Mouse (Mus musculus) midbrain, embryonic 15.5 days (tissue): ENCODE data around the gene Megf11. TPM values are rescaled to one million over a fixed set of nuclear protein-coding genes. Genes with fewer than 3 reads are reported as not detected.

Experiments
- ATAC-seq: fragments of 200-750 bp; cut with Nextera tagmentation; replicated peaks from 2 replicates; pipeline ENCODE4 v1.8.0; 2017; ENCODE audit warnings: moderate TSS enrichment
- H3K27ac ChIP-seq: fragments of 300-500 bp; sonication (generic); 2 replicates; pipeline ENCODE4 v1.5.1; 2015; ENCODE audit warnings: mild to moderate bottlenecking, inconsistent platforms
- H3K27me3 ChIP-seq: fragments of 300-500 bp; sonication (generic); replicated peaks from 2 replicates; pipeline ENCODE4 v1.6.1; 2015; ENCODE audit warnings: inconsistent platforms
- H3K36me3 ChIP-seq: fragments of 300-500 bp; sonication (generic); replicated peaks from 2 replicates; pipeline ENCODE4 v1.6.1; 2015; ENCODE audit warnings: inconsistent platforms
- H3K4me1 ChIP-seq: fragments of 300-500 bp; sonication (generic); 2 replicates; pipeline ENCODE4 v1.6.1; 2015; ENCODE audit warnings: inconsistent platforms
- H3K4me2 ChIP-seq: fragments of 300-500 bp; sonication (generic); 2 replicates; pipeline ENCODE4 v1.6.1; 2015; ENCODE audit warnings: inconsistent platforms, mild to moderate bottlenecking, moderate library complexity
- H3K4me3 ChIP-seq: fragments of 300-500 bp; sonication (generic); 2 replicates; pipeline ENCODE4 v1.5.1; 2015; ENCODE audit warnings: mild to moderate bottlenecking, inconsistent platforms
- H3K9ac ChIP-seq: fragments of 300-500 bp; sonication (generic); 2 replicates; pipeline ENCODE4 v1.6.1; 2015; ENCODE audit warnings: mild to moderate bottlenecking, inconsistent platforms
- H3K9me3 ChIP-seq: fragments of 300-500 bp; sonication (generic); 2 replicates; pipeline ENCODE4 v1.6.1; 2016; ENCODE audit warnings: inconsistent platforms
- WGBS: fragments of 180-500 bp; shearing (Covaris S2); methylation state at CpG from one replicate; pipeline ENCODE4 v1.1.7; 2015; ENCODE audit warnings: mixed read lengths; 5-methylcytosine and 5-hydroxymethylcytosine counted together
- polyA plus RNA-seq: library from polyadenylated mRNA; unstranded; fragments of >200 nt; fragmentation: Nextera tagmentation; extraction: Ambion mirVana; gene quantifications from 2 replicates; pipeline ENCODE4 v1.2.1, GENCODE M21; 2015

The Megf11 gene
- polyA plus RNA-seq, 1 experiment from 2014 or later = 22.4 TPM

GRCm38 (mm10) chr9:64507995-64508394 is 122.6 kb downstream of the Megf11 start:
- H3K27ac ChIP-seq = no peak overlapping the region
- no peak for ATAC-seq
- H3K36me3 ChIP-seq = no peaks in the 10 kb centered on the region
- 27% methylated on average over 7 of the region's 7 CpGs for WGBS
- no peak overlapping the region for H3K4me3 ChIP-seq
- H3K9me3 ChIP-seq = no peaks in the 10 kb centered on the region
- H3K4me1 ChIP-seq = peaks cover 19% of the 10 kb centered on the region; the same call in 1 of the 2 replicates
- H3K4me2 ChIP-seq = no peak overlapping the region
- H3K27me3 ChIP-seq = no peaks in the 10 kb centered on the region
- no peak overlapping the region for H3K9ac ChIP-seq

- WGBS = 61% methylated on average over 6 of the region's 6 CpGs
- no peak overlapping the region for H3K27ac ChIP-seq
- ATAC-seq = no peak
- no peaks in the 10 kb centered on the region for H3K27me3 ChIP-seq
- no peak overlapping the region for H3K9ac ChIP-seq
- H3K9me3 ChIP-seq = no peaks in the 10 kb centered on the region
- H3K4me2 ChIP-seq = no peak overlapping the region
- no peaks in the 10 kb centered on the region for H3K36me3 ChIP-seq
- no peaks in the 10 kb centered on the region for H3K4me1 ChIP-seq
- H3K4me3 ChIP-seq = no peak overlapping the region
Observed at GRCm38 (mm10) chr9:64514826-64515225, 129.4 kb downstream of the Megf11 start.

- Histone ChIP-seq H3K4me3 (no peak overlapping the region), H3K4me1 (peaks cover 14% of the 10 kb centered on the region), H3K4me2 (no peak overlapping the region), H3K9me3 (no peaks in the 10 kb centered on the region), H3K27ac (peak overlapping the region; percentile 51; the same call in 1 of the 2 replicates), H3K9ac (no peak overlapping the region), H3K36me3 (no peaks in the 10 kb centered on the region), H3K27me3 (no peaks in the 10 kb centered on the region)
- no peak for ATAC-seq
- 56% methylated on average over 12 of the region's 12 CpGs for WGBS
Observed at GRCm38 (mm10) chr9:64519921-64520746, 134.7 kb downstream of the Megf11 start.

GRCm38 (mm10) chr9:64520747-64521283 is 135.4 kb downstream of the Megf11 start:
- no peaks in the 10 kb centered on the region for H3K27me3 ChIP-seq
- no peak overlapping the region for H3K27ac ChIP-seq
- 39% methylated on average over 4 of the region's 4 CpGs for WGBS
- no peaks in the 10 kb centered on the region for H3K36me3 ChIP-seq
- ATAC-seq = no peak
- no peak overlapping the region for H3K9ac ChIP-seq
- no peak overlapping the region for H3K4me2 ChIP-seq
- H3K4me1 ChIP-seq = peaks cover 14% of the 10 kb centered on the region
- no peaks in the 10 kb centered on the region for H3K9me3 ChIP-seq
- H3K4me3 ChIP-seq = no peak overlapping the region

- H3K4me1 ChIP-seq = peaks cover 14% of the 10 kb centered on the region
- H3K9me3 ChIP-seq = no peaks in the 10 kb centered on the region
- peak overlapping the region; percentile 49; the same call in 1 of the 2 replicates for H3K27ac ChIP-seq
- no peaks in the 10 kb centered on the region for H3K27me3 ChIP-seq
- WGBS = 54% methylated on average over 21 of the region's 21 CpGs
- no peaks in the 10 kb centered on the region for H3K36me3 ChIP-seq
- no peak overlapping the region for H3K4me2 ChIP-seq
- H3K4me3 ChIP-seq = no peak overlapping the region
- ATAC-seq = no peak
- H3K9ac ChIP-seq = no peak overlapping the region
Observed at GRCm38 (mm10) chr9:64523264-64524045, 138.0 kb downstream of the Megf11 start.

GRCm38 (mm10) chr9:64528061-64528460 is 142.6 kb downstream of the Megf11 start:
- H3K36me3 ChIP-seq = no peaks in the 10 kb centered on the region
- no peak overlapping the region for H3K9ac ChIP-seq
- 95% methylated on average over 7 of the region's 7 CpGs for WGBS
- H3K27me3 ChIP-seq = no peaks in the 10 kb centered on the region
- no peak overlapping the region for H3K4me3 ChIP-seq
- no peak for ATAC-seq
- H3K9me3 ChIP-seq = no peaks in the 10 kb centered on the region
- H3K4me1 ChIP-seq = peaks cover 6% of the 10 kb centered on the region
- no peak overlapping the region for H3K4me2 ChIP-seq
- no peak overlapping the region for H3K27ac ChIP-seq

GRCm38 (mm10) chr9:64528595-64528994 is 143.2 kb downstream of the Megf11 start:
- H3K9me3 ChIP-seq = no peaks in the 10 kb centered on the region
- 78% methylated on average over 2 of the region's 2 CpGs for WGBS
- no peaks in the 10 kb centered on the region for H3K27me3 ChIP-seq
- no peak overlapping the region for H3K4me3 ChIP-seq
- peaks cover 8% of the 10 kb centered on the region for H3K4me1 ChIP-seq
- H3K4me2 ChIP-seq = no peak overlapping the region
- H3K36me3 ChIP-seq = no peaks in the 10 kb centered on the region
- ATAC-seq = no peak
- H3K9ac ChIP-seq = no peak overlapping the region
- H3K27ac ChIP-seq = no peak overlapping the region

GRCm38 (mm10) chr9:64531935-64532334 is 146.5 kb downstream of the Megf11 start:
- no peak overlapping the region for H3K27ac ChIP-seq
- no peaks in the 10 kb centered on the region for H3K36me3 ChIP-seq
- no peaks in the 10 kb centered on the region for H3K27me3 ChIP-seq
- no peak overlapping the region for H3K4me2 ChIP-seq
- ATAC-seq = no peak
- H3K9me3 ChIP-seq = no peaks in the 10 kb centered on the region
- H3K9ac ChIP-seq = no peak overlapping the region
- peaks cover 13% of the 10 kb centered on the region for H3K4me1 ChIP-seq
- 86% methylated on average over 3 of the region's 3 CpGs for WGBS
- H3K4me3 ChIP-seq = no peak overlapping the region

GRCm38 (mm10) chr9:64532711-64533242 is 147.4 kb downstream of the Megf11 start:
- Histone ChIP-seq H3K4me2 (no peak overlapping the region), H3K36me3 (no peaks in the 10 kb centered on the region), H3K9me3 (no peaks in the 10 kb centered on the region), H3K4me1 (peaks cover 13% of the 10 kb centered on the region), H3K4me3 (no peak overlapping the region), H3K9ac (no peak overlapping the region), H3K27me3 (no peaks in the 10 kb centered on the region), H3K27ac (no peak overlapping the region)
- ATAC-seq = no peak
- WGBS = 44% methylated on average over 4 of the region's 4 CpGs

GRCm38 (mm10) chr9:64533488-64534119 is 148.2 kb downstream of the Megf11 start:
- peak; percentile 64 for ATAC-seq
- no peaks in the 10 kb centered on the region for H3K36me3 ChIP-seq
- 18% methylated on average over 15 of the region's 15 CpGs for WGBS
- H3K4me1 ChIP-seq = peaks cover 13% of the 10 kb centered on the region
- no peak overlapping the region for H3K9ac ChIP-seq
- H3K4me2 ChIP-seq = peak overlapping the region; percentile 8; the same call in 1 of the 2 replicates
- no peaks in the 10 kb centered on the region for H3K27me3 ChIP-seq
- H3K9me3 ChIP-seq = no peaks in the 10 kb centered on the region
- H3K4me3 ChIP-seq = no peak overlapping the region
- H3K27ac ChIP-seq = peak overlapping the region; percentile 22

- H3K4me2 ChIP-seq = no peak overlapping the region
- no peak overlapping the region for H3K27ac ChIP-seq
Observed at GRCm38 (mm10) chr9:64534313-64534712, 148.9 kb downstream of the Megf11 start.

More at GRCm38 (mm10) chr9:64534313-64534712, 148.9 kb downstream of the Megf11 start:
- Histone ChIP-seq H3K9me3 (no peaks in the 10 kb centered on the region), H3K27me3 (no peaks in the 10 kb centered on the region), H3K4me1 (peaks cover 13% of the 10 kb centered on the region), H3K36me3 (no peaks in the 10 kb centered on the region), H3K9ac (no peak overlapping the region), H3K4me3 (no peak overlapping the region)
- 77% methylated on average over 6 of the region's 6 CpGs for WGBS
- ATAC-seq = no peak
